Mouse (Mus musculus) hindlimb bud, embryonic 11.5 days (tissue): ENCODE data around the gene Fibp.
A peak's percentile ranks its signal among the peaks of the same experiment; 100 is the strongest.
"Not testable (repeated sequence)": the region's sequence is repeated elsewhere in the genome, so short reads cannot be mapped to it uniquely, and the experiment has no call there.

Source experiments
- DNase-seq: peaks from one replicate; pipeline ENCODE4 v3.0.0-alpha.2; 2012; ENCODE audit warnings: low read depth, low spot score; ENCODE audit errors: extremely low spot score

Fibp gene

GRCm38 (mm10) chr19:5487768-5488550 lies 27.5 kb downstream of the Fibp start, which contains the start of gene Mus81:
Gene Mus81, minus strand, starts transcription at chr19:5488402.
- DNase-seq, result peak; percentile 83

DNA sequence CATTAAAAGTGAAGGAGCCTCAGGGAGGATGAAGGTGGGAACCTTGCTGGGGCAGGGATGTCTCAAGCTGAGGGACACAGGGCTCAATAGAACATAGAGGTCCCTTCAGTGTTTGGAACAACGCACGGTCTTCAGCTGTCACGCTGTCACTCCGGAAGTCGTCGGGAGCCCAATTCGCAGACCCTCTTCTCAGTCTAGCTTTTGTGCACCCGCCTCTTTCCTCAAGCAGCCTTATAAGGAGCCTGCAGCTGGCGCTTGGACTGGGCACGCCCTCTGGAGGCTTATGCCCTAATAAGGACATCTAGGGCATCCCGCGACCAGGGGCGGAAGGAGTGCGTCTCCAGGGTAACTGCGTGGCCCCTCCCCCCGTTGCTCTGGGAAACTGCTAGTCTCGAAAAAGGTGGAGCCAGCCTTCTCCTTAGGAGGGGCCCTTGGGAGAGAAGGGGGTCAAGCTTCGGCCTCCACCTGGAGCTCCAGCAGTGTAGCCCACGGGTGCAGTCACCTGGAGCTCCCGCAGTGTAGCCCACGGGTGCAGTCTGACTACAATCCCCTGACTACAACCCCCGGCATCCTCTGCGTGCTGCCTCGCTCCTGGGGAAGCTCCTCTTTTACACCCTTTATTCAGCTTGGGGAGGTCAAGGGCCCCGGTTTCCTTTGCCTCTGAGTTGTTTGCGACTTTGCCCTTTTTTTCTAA lies 28.6 kb downstream of the Fibp start:
- DNase-seq, result peak; percentile 89

DNA sequence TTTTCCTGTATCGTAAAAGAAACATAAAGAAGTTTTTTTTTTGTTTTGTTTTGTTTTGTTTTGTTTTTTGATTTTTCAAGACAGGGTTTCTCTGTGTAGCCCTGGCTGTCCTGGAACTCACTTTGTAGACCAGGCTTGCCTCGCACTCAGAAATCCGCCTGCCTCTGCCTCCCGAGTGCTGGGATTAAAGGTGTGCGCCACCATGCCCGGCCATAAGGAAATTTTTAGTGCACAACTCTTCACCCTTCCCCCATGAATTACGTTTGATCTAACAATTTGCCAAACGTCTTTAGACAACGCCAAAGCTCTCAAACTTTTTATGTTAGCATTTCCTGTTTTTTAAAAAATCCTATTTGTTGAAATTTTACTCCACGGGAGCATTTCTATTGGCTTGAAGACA lies 29.3 kb downstream of the Fibp start:
- DNase-seq, result not testable (repeated sequence)

DNA sequence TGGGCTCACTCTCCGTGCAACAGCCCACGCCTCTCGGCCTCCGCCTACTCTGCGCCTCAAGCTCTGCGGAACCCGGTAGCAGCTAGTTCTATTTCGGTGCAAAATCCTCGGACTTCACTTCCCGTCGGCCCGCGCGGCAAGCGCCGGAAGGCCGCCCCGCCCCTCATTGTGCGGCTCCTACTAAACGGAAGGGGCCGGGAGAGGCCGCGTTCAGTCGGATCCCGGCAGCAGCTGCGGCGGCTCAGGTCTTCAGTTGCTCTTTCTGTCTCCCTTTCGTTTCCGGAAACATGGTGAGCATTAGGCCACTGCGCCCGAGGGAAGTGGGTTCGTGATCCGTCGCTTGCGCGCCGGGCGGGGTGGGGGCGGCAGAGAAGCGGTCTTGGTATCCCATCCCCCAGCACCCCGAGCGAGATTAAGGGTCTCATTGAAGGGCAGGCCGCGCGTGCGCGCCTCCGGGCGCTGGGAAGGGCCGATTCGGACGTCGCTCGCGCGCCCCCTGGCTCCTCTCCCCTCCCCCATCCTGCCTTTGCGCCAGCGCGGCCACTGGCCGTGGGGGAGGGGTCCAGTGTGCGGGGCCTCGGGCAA lies 30.0 kb downstream of the Fibp start, which contains the start of gene Cfl1:
TSS of gene Cfl1 (plus strand) at position 143 of the 585 bp plus-strand sequence.
- peak; percentile 88 for DNase-seq

DNA sequence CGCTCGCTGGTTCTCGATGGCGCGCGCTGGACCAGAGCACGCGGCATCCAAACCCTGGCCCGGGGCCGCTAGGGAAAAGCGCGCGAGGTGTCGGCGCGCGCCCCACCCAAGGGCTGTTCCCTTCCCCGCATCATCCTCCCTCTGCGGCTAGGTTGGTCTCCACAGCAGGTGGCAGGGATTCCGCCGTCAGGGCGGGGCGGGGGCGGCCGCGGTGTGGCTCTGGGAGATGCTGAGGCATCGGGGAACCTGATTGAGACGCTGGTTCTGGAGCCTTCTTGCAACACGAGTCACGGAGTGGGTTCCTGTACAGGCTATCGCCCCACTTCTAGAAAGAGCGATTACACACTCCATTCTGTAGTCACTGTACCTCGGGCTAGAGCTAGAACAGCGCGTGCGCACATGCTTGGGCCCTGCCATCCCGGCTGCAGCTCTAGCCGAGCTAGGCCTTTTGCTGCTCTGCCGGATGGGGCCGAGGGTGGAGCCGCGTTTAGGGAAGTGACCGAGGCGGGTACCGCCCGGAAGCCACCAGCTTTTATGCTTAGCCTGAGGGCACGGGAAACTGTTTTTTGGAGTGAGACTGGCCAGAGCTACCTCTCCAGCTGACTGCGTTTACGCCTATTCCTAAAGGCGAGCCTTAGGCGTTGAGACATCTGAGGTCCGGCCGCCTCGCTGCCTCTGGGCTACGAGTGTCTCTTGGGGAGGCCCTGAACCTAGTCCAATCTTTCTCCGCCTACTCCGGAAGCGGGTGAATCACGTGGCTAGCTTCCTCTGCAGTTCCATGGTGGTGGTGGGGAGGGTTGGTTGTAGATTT lies 30.7 kb downstream of the Fibp start:
- DNase-seq, result no peak

GRCm38 (mm10) chr19:5492641-5493040 lies 32.2 kb downstream of the Fibp start:
- DNase-seq, result no peak

- DNase-seq, result not testable (repeated sequence)
Observed at GRCm38 (mm10) chr19:5493301-5493721, 32.9 kb downstream of the Fibp start.

- no peak for DNase-seq
Observed at GRCm38 (mm10) chr19:5494314-5494713, 33.9 kb downstream of the Fibp start.

- no peak for DNase-seq
Observed at GRCm38 (mm10) chr19:5495353-5496051, 35.1 kb downstream of the Fibp start.

DNA sequence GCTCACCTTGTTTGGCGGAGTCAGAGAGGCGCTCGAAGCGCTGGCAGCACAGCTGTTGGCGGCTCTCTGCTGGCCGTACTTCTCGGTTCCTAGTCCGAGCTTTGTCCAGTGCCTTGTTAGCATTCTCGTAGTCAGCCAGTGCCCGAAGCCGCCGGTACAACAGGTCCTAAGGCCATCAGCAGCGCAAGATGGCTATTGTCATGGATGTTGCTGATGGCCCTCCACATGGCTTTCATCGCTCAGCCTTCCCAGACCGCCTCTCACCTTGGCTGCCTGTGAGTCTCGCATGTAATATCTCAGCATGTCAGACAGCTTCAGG lies 35.6 kb downstream of the Fibp start:
- DNase-seq, result no peak

DNA sequence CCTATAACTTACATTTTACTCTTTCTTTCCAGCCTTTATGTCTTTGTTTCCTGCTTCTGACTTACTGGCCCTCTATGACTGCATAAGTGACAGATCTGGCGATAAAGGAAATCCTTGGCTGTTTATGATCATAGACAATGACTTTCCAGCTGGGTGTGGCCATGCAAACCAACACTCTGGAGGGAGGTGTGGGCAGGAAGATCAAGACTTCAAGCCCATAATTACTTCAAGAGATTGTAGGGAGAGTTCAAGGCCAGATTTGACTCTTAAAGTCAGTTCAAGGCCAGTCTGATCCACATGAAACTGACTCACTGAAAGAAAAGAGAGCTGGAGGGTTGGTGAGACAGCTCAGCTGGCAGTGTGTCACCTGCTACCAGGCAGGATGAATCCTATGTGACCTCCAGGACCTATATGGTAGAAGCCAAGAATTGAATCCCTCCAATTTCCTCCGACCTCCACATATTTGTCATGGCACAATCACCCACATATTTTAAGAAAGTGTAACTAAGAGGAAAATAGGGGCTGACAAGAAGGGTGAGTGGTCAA lies 40.0 kb downstream of the Fibp start:
- DNase-seq, result no peak

- no peak for DNase-seq
Observed at GRCm38 (mm10) chr19:5503687-5504086, 43.3 kb downstream of the Fibp start, which contains the start of gene 1700020D05Rik. Gene 1700020D05Rik, minus strand, starts transcription at chr19:5503787.

DNA sequence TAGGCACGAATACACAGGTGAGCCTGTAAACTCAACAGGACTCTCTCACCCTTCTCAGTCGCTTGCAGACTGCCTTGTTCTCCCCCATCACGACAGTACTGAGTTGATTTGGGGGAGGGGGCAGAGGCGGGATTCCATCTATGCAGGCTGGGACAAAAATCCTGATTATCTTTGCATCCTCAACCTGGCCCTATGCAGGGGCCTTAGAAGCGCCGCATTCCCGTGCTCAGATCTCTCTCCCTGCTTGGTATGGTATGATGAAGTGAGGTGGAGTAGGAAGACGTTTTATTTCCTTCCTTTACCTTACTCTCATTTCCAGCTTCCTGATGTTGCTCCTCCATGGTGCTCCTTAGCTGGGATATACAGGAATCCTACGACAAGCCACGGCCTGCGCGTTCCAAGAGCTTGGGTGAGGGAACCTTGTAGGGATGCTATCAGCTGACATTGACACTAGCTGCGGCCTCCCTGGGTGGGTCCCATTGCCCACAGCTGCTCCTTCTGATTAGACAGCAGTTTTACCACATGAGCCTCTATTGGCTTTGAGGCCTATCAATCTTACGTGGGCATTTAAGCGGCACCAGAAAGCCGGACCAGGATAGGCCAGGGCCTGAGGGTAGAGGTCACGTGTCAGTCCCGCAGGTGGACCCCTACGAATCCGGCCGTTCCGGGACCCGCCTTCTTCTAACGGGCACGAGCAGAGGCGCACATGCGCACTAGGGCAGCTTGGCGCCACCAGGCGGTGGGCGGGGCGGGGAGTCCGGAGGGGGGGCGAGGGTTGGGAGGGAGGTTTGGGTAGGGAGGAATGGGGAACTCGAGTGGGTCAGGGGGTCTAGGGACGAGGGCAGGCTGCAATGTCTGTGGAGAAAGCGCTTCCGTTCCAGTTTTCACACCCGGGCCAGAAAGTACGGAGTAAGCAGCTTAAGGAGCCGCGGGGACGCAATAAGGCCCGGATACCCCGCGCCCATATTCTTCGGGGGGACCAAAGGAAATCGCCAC lies 49.9 kb downstream of the Fibp start, which contains the start of gene Snx32:
TSS of gene Snx32 (minus strand) at position 508 of the 996 bp plus-strand sequence.
- peak; percentile 95 for DNase-seq

GRCm38 (mm10) chr19:5511074-5511632 lies 50.7 kb downstream of the Fibp start:
- no peak for DNase-seq

- no peak for DNase-seq
Observed at GRCm38 (mm10) chr19:5512091-5513004, 51.9 kb downstream of the Fibp start.

GRCm38 (mm10) chr19:5513005-5513349 lies 52.6 kb downstream of the Fibp start:
- DNase-seq, result no peak
